Mouse (Mus musculus) c-Kit-negative CD71-positive TER-119-positive erythroid progenitor cells, embryonic 14.5 days (primary cell): Measurements from ENCODE around the gene Rslcan18.
"Not testable (repeated sequence)": the region's sequence is repeated elsewhere in the genome, so short reads cannot be mapped to it uniquely, and the experiment has no call there.

Experiments used
- DNase-seq: peaks from one replicate; pipeline ENCODE4 v3.0.0-alpha.2; 2013; ENCODE audit warnings: low read depth, low spot score

The Rslcan18 gene

GRCm38 (mm10) chr13:67116163-67116562 is at the start of gene Rslcan18:
TSS of gene Rslcan18 (minus strand) at chr13:67116263.
- not testable (repeated sequence) for DNase-seq

GRCm38 (mm10) chr13:67128038-67128721 is 12.1 kb upstream of the Rslcan18 start:
- no peak for DNase-seq

DNA sequence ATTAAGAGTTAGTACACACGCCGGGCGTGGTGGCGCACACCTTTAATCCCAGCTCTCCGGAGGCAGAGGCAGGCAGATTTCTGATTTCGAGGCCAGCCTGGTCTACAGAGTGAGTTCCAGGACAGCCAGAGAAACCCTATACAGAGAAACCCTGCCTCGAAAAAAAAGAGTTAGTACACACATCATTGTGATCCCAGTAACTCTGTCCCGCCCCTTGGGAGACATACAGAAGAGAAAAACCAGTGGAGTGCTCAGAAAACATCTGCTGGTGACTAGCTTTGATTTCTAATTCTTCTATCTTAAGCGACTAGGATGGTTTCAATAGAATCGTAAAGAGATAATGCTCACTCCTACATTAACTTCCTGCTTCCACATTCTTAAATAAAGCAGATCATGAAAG is 11.4 kb upstream of the Rslcan18 start:
- not testable (repeated sequence) for DNase-seq

- no peak for DNase-seq
Observed at GRCm38 (mm10) chr13:67124460-67124859, 8.4 kb upstream of the Rslcan18 start.

GRCm38 (mm10) chr13:67121360-67121759 is 5.3 kb upstream of the Rslcan18 start, which contains the start of gene Zfp759:
TSS of gene Zfp759 (plus strand) at chr13:67121660.
- DNase-seq, result not testable (repeated sequence)

GRCm38 (mm10) chr13:67113287-67113686 is 2.8 kb downstream of the Rslcan18 start:
- no peak for DNase-seq

DNA sequence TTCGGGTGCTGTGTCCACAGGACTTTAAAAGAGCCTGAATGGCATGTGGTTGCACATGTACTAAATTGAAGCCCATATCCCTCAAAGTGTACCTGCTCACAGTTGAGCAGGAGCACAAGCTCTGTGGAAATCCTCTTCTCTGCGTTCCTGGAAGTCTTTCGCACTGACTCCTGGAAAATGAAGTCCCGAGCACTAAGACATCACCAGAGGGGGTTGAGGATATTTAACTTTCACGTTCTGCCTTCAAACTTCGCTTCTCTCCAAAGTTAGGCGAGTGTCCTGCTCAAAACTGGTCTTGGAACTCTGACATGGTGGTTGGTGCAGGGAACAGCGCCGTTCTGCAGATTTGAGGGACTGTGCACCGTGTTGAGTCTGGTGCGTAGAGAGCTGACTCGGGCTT is 4.0 kb downstream of the Rslcan18 start:
- DNase-seq, result no peak

GRCm38 (mm10) chr13:67108821-67109206 is 7.2 kb downstream of the Rslcan18 start:
- no peak for DNase-seq

DNA sequence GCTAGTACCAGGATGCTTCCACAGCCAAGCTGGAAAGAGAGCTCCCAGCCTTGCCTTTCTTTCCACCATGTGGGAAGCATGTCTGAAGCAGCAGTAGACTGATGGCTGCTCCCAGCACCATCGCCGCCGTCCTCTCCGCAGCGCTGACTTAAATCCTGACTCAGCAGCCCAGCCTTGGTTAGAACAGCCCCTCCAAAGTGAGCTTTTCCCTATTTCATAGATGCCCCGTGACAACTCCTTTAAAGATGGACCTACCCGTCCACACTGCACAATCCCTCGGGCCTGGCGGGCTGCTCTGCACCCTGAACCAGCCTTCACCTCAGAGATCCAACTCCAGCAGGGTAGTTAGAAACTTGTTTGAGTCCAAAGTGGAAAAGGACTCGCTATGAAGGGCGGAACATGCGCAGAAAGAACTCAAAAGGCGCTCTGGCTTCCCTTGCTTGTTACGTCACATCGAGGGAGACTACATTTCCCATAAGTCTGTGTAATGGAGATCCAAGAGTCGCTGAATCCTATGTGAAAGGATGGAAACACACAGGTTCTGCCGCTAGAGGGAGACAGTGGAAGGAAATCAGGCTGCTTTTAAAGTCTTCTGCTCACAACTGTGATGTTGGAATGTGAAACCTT is 7.8 kb downstream of the Rslcan18 start, which contains the start of gene Gm28557:
Gene Gm28557 (minus strand): TSS at position 411 of the 627 bp plus-strand sequence.
- peak; percentile 96 for DNase-seq

DNA sequence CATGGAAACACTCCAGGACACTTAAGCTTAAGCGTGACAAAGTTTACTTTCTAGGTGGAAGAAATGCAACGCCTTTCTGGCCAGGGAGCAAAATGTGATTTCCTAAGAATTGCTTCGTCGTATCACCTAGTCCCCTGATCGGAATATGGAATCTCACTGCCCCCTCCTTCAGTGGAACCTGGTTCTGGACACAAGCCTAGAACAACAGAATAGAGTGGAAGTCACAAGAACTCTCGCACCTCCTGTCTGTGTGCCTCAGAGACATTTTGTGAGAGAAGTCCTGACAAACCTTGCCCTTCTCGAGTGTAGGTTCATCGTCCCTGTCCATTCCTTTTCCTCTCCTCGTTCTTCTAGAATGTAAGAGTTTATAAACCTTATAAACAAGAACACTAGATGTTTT is 8.4 kb downstream of the Rslcan18 start:
- DNase-seq, result no peak

- no peak for DNase-seq
Observed at GRCm38 (mm10) chr13:67097876-67098275, 18.2 kb downstream of the Rslcan18 start, which contains the start of gene Zfp708. TSS of gene Zfp708 (minus strand) at chr13:67097976.

DNA sequence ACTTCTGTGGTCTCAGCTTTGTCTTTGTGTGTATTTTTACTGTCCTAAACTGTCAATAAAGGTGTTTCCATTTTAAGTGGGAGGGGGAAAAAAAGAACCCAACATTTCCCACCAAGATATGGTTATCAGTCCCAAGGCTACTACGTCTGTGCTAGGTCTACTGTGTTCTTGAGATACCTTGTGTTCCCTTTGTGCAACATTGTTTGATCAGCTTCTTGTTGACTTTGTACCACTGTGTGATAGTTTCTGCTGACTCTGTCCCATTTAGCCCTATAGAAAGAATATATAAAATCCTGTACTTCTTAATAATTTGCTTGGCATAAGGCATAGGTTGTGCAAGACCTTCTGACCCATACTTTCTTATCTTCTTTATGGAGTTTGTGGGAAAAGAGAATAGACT is 25.9 kb downstream of the Rslcan18 start:
- no peak for DNase-seq

- no peak for DNase-seq
Observed at GRCm38 (mm10) chr13:67081946-67082345, 34.1 kb downstream of the Rslcan18 start.

GRCm38 (mm10) chr13:67081142-67081713 is 34.8 kb downstream of the Rslcan18 start:
- peak; percentile 31 for DNase-seq

DNA sequence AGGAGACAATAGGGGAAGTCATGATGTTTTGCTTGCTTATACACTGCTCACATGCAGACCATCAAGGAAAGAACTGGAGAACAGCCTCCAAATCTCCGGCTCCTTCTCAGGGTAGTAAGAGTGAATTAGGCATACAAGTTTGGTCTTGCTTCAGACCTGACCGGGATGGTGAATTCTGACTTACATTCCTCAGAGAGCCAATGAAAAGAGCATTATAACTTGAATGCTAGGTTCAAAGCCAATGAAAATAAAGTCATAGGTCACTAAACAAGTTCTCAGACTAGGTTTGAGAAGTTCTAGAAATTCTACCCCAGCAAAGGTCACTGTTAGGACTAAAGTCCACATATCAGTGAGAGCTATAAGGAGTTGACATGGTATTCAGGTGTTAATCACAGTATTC is 38.8 kb downstream of the Rslcan18 start:
- no peak for DNase-seq

DNA sequence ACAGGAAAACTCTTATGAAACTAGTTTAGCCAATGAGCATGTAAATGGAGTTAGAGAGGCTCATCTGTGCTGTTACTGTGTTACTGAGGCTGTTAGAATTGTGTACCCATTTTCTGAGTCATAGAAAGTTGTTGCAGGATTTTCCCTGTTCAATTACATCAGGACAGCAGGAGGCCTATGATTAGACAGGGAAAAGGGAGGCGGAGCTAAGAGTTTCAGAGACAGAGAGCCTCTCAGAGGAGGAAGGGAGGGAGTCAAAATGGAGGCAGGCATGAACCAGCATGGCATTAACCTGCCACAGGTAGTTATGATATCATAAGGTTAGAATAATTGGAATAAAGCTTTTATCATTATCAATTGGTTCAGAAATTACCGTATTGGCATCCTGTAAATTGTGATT is 43.3 kb downstream of the Rslcan18 start:
- DNase-seq, result no peak

DNA sequence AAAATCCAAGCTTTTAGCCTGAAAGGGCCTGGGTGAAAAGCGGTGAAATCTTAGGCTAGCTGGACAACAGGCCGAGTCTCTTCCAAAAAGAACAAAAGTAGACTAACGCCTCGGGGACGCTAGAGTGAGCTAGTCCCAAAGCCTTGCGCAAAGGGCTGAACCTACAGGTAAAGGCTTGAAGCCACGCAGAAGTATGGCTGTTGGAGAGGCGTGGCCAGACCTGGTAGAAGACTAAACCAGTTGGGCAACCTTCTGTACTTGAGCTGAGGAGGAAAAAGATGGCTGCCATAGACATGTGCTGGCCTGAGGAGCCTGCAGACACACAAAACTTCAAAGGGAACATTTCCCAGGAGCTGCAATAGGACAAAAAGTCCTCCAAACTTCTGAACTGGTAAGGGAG is 50.7 kb downstream of the Rslcan18 start:
- DNase-seq, result no peak

GRCm38 (mm10) chr13:67062427-67062826 is 53.6 kb downstream of the Rslcan18 start:
- DNase-seq, result no peak

DNA sequence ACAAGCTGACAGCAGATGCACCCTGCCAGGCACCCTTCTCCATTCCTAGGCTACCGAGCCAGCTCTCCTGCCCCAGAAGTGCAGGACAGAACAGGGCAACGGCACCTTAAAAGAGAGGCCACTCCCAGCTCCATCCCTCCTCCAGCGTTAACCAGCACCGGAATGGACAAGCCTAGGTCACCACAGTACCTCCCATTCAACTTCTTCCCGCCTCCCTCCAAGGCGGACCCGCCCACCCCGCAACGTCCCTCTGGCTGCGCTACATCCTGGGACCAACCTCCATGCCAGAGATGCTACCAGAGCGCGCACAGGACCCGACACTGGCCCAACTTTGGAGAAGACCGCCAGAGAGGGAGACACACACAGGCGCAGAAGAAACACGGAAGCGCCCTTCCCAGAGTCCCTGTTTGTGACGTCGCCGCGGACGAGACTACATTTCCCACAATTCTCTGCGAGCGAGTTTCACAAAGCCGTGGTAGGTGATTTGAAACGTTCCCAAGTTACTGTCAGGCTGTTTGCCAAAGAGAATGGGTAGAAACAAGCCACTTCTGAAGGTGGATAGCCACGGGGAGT is 55.2 kb downstream of the Rslcan18 start, which contains the start of gene Zfp712:
Gene Zfp712 (minus strand): TSS at position 385 of the 573 bp plus-strand sequence.
- DNase-seq, result peak; percentile 77

GRCm38 (mm10) chr13:67060161-67060785 is 55.8 kb downstream of the Rslcan18 start:
- peak; percentile 17 for DNase-seq
